Mouse (Mus musculus): ENCODE data around the gene Cfap61. TPM values are rescaled to one million over a fixed set of nuclear protein-coding genes. Genes with fewer than 3 reads are reported as not detected.
A peak's percentile ranks its signal among the peaks of the same experiment; 100 is the strongest.

The Cfap61 gene
- polyA plus RNA-seq, 1 experiment from 2014 or later: 2.9 TPM

DNA sequence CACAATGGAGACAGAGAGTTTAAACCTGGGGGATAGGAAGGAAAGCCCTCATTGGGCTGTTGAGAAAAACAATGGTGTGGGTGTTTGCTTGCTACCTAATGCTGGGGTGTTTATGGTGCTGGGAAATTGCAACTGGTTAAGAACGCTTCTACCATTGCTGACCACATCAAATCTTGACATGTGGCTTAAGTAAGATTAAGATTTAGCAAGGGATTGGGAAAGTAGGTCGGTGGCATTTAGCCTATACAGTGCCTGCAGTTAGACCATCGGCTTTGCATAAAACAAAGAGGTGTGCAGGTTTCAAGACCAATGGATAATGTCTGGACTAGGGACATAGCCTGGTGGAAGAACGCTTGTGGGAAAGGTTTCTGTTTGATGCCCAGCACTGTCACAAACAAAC, 113.1 kb downstream of the Cfap61 start:
- no peak overlapping the region for H3K4me2 ChIP-seq
- H3K36me3 ChIP-seq: no peaks in the 10 kb centered on the region
- ATAC-seq (ENCODE audit: low FRiP score, low read depth): no peak
- no peak overlapping the region for H3K9ac ChIP-seq
- H3K27ac ChIP-seq (replicated peaks): no peak overlapping the region
- no peaks in the 10 kb centered on the region for H3K27me3 ChIP-seq
- H3K9me3 ChIP-seq: no peaks in the 10 kb centered on the region
- no peak overlapping the region for H3K4me3 ChIP-seq
- H3K4me1 ChIP-seq (replicated peaks): peaks cover 15% of the 10 kb centered on the region
- 86% methylated on average over 4 of the region's 4 CpGs for WGBS

DNA sequence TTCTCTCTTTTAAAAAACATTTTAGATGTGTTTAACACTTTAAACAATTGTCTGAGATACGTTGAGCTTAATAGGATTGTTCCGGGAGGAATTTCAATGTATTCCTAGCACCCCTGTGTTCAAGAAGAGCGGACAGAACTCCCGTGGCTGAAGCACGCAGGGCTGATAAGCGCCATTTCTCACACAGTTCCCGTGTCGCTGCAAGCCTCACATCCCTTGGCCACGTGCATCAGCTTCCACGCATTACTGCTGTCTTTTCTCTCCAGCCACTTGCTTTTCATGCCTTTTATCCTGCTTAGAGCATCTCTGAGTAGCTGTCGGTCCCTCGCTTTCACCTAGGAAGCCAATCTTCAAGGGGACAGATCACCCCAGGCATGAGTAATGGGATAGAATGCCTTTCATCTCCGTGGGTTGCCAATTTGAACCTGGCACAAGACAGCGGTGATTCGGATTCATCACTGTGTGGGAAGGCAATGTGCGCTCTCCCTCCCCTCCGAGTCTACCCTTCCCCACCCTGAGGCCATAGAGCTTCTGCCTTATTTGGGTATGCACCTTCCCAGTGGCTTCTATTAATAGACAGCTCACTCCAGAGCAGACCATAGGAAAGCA, 113.7 kb downstream of the Cfap61 start:
- no peak overlapping the region for H3K4me2 ChIP-seq
- 56% methylated on average over 17 of the region's 17 CpGs for WGBS
- ATAC-seq (ENCODE audit: low FRiP score, low read depth): no peak

DNA sequence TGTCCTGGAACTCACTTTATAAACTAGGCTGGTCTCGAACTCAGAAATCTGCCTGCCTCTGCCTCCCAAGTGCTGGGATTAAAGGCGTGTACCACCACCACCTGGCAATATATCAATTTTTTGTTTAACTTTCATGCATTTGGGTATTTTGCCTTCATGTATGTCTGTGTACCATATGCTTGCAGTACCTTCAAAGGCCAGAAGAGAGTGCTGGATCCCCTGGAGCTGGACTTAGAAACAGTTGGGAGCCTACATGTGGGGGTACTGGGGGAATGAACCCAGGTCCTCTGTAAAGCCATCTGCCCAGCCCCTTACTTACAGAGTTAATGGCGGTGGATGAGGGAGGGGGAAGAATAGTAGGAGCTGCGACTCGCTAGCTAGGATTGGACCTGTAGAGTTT, 114.8 kb downstream of the Cfap61 start:
- H3K27ac ChIP-seq (replicated peaks): no peak overlapping the region
- H3K36me3 ChIP-seq: no peaks in the 10 kb centered on the region
- no peak overlapping the region for H3K9ac ChIP-seq
- no peak overlapping the region for H3K4me2 ChIP-seq
- H3K9me3 ChIP-seq: no peaks in the 10 kb centered on the region
- H3K4me1 ChIP-seq (replicated peaks): peaks cover 13% of the 10 kb centered on the region
- 88% methylated on average over 5 of the region's 5 CpGs for WGBS
- H3K27me3 ChIP-seq: no peaks in the 10 kb centered on the region
- no peak overlapping the region for H3K4me3 ChIP-seq
- ATAC-seq (ENCODE audit: low FRiP score, low read depth): no peak

More for the DNA sequence above, 113.7 kb downstream of the Cfap61 start:
- no peaks in the 10 kb centered on the region for H3K27me3 ChIP-seq
- no peak overlapping the region for H3K9ac ChIP-seq
- H3K9me3 ChIP-seq: no peaks in the 10 kb centered on the region
- H3K4me3 ChIP-seq: no peak overlapping the region
- peaks cover 15% of the 10 kb centered on the region for H3K4me1 ChIP-seq (replicated peaks)
- H3K27ac ChIP-seq (replicated peaks): no peak overlapping the region
- no peaks in the 10 kb centered on the region for H3K36me3 ChIP-seq

DNA sequence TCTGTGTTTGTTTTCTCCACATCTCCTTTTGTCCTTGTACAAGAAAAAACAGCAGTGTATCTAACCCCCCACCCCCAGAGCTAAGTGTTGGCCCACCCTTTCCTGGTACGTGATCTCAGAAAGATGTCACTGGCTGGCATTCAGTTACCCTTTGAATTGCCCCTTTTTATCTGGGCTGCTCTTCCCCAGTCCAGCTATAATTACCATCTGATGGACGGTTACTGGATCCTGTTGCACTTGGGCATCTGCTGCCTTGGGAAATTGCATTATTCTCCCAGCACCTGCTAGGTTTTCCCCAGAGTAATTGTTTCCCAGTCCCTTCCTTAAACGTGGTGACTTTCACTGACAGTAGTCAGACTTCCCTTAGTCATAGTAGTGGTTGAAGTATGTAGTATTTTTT, 115.5 kb downstream of the Cfap61 start:
- Histone ChIP-seq H3K27me3 (no peaks in the 10 kb centered on the region), H3K36me3 (no peaks in the 10 kb centered on the region), H3K4me3 (no peak overlapping the region), H3K27ac (replicated peaks) (no peak overlapping the region), H3K9ac (no peak overlapping the region), H3K4me1 (replicated peaks) (peaks cover 6% of the 10 kb centered on the region), H3K9me3 (no peaks in the 10 kb centered on the region), H3K4me2 (no peak overlapping the region)
- no peak for ATAC-seq (ENCODE audit: low FRiP score, low read depth)
- WGBS: 25% methylated on average over 3 of the region's 3 CpGs

DNA sequence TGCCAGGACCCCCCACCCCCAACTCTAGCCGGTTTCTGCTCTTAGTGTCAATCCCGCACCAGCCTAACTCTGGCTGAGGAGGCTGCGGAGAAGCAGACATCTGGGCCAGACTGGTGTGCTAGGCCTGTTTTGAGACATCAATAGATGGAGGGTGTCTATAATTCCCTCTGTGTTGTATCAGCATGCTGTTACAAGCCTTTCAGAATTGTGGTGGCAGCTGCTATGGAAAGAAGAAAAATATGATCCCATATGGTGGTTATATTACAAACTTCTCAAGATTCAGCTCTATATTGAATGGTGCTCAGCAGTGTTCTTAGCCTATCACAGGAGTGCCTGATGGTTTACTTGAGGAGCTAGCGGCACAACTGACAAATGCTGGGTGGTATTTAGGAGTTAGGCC, 116.8 kb downstream of the Cfap61 start:
- no peaks in the 10 kb centered on the region for H3K4me1 ChIP-seq (replicated peaks)
- no peak overlapping the region for H3K9ac ChIP-seq
- ATAC-seq (ENCODE audit: low FRiP score, low read depth): no peak
- H3K4me3 ChIP-seq: no peak overlapping the region
- no peak overlapping the region for H3K4me2 ChIP-seq
- no peaks in the 10 kb centered on the region for H3K27me3 ChIP-seq
- 78% methylated on average over 4 of the region's 4 CpGs for WGBS
- no peaks in the 10 kb centered on the region for H3K36me3 ChIP-seq
- no peak overlapping the region for H3K27ac ChIP-seq (replicated peaks)
- no peaks in the 10 kb centered on the region for H3K9me3 ChIP-seq

DNA sequence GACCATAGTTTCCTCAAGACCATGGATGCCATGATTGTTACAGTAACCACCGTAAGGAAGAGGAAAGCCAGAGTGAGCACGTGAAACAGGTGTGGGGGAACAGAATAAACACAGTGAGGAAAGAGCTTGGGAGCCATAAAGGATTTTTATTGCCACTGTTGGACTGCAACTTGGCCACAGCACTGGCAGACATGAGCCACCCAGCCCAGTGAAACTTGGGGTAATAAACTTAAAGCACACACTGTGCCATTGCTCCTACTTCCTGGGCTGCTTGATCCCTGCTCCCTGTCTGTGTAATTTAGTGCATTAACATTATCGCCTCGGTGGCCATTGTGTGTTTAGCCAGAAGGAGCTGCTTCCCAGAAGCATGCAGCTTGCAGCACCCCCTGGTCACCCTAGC, 122.5 kb downstream of the Cfap61 start:
- Histone ChIP-seq H3K27ac (replicated peaks) (no peak overlapping the region), H3K27me3 (no peaks in the 10 kb centered on the region), H3K4me2 (no peak overlapping the region), H3K9ac (no peak overlapping the region), H3K4me1 (replicated peaks) (peaks cover 9% of the 10 kb centered on the region), H3K4me3 (no peak overlapping the region), H3K36me3 (no peaks in the 10 kb centered on the region), H3K9me3 (no peaks in the 10 kb centered on the region)
- WGBS: 77% methylated on average over 4 of the region's 4 CpGs
- ATAC-seq (ENCODE audit: low FRiP score, low read depth): no peak

DNA sequence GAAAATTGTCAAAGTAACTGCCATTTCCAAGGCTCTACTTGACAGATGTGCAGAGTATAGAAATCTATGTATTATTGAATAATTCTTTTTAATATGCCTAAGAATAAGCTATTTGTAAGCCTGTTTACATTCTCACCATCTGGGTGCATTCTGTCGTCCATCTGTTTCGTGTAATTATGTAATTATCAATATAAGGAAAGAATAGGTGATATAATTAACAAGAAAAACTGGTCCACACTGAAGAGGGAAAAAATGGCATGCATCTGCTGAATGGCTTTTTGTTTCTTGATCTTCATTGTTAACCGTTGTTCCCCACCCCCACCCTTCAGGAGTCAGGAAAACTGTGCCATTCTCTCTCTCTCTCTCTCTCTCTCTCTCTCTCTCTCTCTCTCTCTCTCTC, 124.2 kb downstream of the Cfap61 start:
- Histone ChIP-seq H3K9ac (no peak overlapping the region), H3K36me3 (no peaks in the 10 kb centered on the region), H3K4me1 (replicated peaks) (peaks cover 24% of the 10 kb centered on the region), H3K9me3 (no peaks in the 10 kb centered on the region), H3K27ac (replicated peaks) (no peak overlapping the region), H3K27me3 (no peaks in the 10 kb centered on the region), H3K4me2 (no peak overlapping the region), H3K4me3 (no peak overlapping the region)
- WGBS: 37% methylated on average over 3 of the region's 3 CpGs
- no peak for ATAC-seq (ENCODE audit: low FRiP score, low read depth)

DNA sequence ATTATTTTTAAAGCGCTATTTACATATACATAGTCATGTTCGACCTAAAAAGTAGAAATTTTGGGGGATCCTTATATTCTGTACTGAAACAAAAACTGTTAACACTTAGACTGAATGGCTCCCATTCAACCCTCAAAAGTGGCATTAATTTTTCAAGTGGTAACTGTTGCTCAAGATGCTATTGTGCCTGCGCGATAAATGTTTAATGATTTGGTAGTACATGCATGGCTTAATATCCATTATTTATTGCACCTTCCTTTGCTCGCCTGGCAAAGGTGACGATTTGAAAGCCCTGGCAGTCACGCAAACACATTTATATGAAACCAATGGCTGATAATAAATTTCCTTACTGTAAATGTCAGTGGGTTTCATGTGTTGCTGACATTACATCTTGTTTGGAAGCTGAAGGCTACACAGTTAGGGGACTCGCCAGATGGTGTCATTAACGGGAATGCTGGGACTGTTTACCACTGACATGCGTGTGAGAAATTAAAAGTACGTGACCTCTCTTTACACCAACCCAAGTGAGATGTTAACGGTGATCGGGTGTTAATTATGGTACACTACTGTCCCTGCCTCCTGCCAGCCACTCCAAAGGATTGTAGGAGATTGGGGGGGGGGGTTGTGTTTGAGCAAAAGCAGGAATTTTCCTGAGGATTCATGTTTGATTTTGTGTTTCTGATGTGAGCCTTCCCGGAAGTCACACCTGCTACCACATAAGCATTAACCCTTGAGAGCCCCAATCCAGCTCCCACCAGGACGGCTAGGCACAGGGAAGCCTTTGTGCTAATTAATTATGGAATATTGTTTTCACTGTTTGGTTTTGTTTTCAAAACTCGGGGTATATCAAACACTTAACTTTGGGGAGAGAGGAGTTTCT, 127.1 kb downstream of the Cfap61 start:
- no peaks in the 10 kb centered on the region for H3K27me3 ChIP-seq
- ATAC-seq (ENCODE audit: low FRiP score, low read depth): peak; percentile 33
- H3K27ac ChIP-seq (replicated peaks): no peak overlapping the region
- peaks cover 24% of the 10 kb centered on the region for H3K4me1 ChIP-seq (replicated peaks)
- peak overlapping the region; percentile 42 for H3K4me2 ChIP-seq
- no peaks in the 10 kb centered on the region for H3K9me3 ChIP-seq
- no peak overlapping the region for H3K9ac ChIP-seq
- H3K4me3 ChIP-seq: no peak overlapping the region
- H3K36me3 ChIP-seq: no peaks in the 10 kb centered on the region
- 28% methylated on average over 16 of the region's 16 CpGs for WGBS

DNA sequence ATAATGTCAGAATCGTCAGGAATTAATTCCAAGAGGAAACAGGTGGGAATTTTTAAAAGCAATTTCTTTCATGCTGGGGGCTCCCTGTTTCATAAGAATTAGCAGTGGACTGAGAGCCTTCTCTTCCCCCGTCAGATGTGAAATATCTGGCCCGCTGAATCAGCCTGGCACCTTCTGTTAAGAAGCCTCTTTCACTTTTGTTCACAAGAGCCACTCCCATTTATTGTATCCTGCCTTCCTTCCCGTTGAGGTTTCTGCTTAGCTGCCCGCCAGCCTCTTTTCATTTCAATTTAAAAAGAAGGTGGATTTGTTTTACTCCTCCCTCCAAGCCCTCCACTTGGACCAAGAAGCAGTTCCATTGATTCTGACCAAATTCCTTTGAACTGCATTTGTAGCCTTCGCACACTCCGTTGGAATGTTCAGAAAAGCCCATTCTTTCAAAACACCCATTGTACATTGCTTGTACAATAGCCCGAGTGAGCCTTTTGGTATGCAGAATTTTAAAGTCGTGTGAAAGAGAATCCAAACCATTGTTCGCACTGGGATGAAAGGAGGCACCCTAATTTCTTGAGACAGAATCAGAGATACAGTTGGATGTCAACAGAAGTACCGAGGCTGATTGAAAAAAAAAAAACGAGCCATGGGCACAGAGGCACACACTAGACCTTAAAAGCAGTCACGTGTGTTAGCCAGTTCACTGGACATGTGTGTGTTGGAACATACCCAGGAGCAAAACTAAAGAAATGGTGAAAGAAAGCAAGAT, 127.9 kb downstream of the Cfap61 start:
- Histone ChIP-seq H3K9me3 (no peaks in the 10 kb centered on the region), H3K27ac (replicated peaks) (peak overlapping the region; percentile 4; the same call in 1 of the 2 replicates), H3K9ac (no peak overlapping the region), H3K4me3 (no peak overlapping the region), H3K4me2 (peak overlapping the region; percentile 42), H3K36me3 (no peaks in the 10 kb centered on the region), H3K27me3 (no peaks in the 10 kb centered on the region), H3K4me1 (replicated peaks) (peaks cover 24% of the 10 kb centered on the region)
- WGBS: 7% methylated on average over 13 of the region's 13 CpGs
- 0 out of 2 replicates have a peak, but pooled peaks have one; percentile 5 for ATAC-seq (ENCODE audit: low FRiP score, low read depth)

DNA sequence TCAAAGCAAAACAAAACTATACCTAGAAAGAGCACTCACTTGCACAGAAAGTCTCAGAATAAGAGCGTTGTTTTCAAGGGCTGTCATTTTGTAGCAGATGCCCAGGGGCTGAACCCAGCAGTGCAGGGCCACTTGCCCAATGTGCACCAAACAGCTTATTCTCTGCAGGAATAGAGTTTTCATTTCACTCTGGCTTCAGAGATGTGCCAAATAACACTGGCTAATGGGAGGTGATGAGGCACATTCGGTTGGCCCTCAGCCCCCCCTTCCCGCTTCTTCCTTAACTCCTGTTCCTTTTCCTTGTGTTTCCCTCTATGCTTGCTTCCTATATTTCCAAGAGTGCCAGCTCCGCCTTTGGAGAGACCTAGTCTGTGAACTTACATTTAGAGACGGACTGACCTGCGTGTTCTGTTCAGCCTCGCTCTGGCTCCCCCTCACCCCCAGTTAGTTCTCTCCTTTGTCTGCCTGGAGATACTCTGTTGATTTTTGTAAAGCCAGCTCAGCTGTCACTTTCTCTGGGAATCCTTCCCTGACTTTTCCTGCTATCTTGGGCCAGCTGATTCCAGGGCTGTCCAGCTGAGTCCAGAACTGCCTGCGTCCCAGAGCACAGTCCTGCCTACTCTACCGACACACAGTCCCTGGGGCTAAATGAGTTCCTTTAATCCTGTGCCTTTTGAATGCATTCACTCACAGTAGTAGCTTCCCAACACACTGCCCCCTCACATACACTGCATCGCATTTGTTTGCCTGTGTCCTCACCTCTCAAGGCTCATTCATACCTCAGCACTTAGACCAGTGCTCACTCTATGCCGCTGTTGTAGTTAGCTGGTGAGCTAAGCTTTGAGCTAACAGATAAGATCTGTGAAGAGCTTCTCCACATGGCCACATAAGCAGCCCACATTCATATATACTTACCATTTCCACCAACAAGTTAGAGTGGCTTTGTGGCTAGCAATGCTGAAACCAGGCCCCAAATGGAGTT, 128.8 kb downstream of the Cfap61 start:
- Histone ChIP-seq H3K9ac (no peak overlapping the region), H3K4me3 (no peak overlapping the region), H3K36me3 (no peaks in the 10 kb centered on the region), H3K27ac (replicated peaks) (peak overlapping the region; percentile 4; the same call in 1 of the 2 replicates), H3K9me3 (no peaks in the 10 kb centered on the region), H3K27me3 (no peaks in the 10 kb centered on the region), H3K4me1 (replicated peaks) (peaks cover 24% of the 10 kb centered on the region), H3K4me2 (peak overlapping the region; percentile 42)
- peak; percentile 35; the same call in 1 of the 2 replicates for ATAC-seq (ENCODE audit: low FRiP score, low read depth)
- 21% methylated on average over 11 of the region's 11 CpGs for WGBS

DNA sequence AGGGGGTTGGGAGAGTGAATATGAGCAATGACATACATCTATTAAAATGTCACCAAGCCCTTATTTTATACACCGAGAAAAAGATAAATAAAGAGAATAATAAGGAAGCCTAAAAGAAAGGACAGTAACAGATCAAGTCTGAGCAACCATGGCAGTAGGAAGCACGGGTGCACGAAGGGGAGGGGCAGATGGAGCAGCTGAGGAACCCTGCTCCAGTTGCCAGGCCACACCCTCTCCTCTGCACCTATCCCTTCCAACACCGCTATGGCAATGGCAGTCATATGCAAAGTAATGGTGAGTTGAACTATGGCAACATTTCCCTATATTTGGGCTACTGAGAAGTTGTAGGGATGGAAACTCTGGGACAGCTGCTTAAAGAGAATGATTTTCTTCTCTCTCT, 132.8 kb downstream of the Cfap61 start:
- ATAC-seq (ENCODE audit: low FRiP score, low read depth): no peak
- Histone ChIP-seq H3K4me1 (replicated peaks) (peaks cover 12% of the 10 kb centered on the region), H3K36me3 (no peaks in the 10 kb centered on the region), H3K27me3 (no peaks in the 10 kb centered on the region), H3K9me3 (no peaks in the 10 kb centered on the region), H3K4me2 (no peak overlapping the region), H3K27ac (replicated peaks) (no peak overlapping the region), H3K4me3 (no peak overlapping the region), H3K9ac (no peak overlapping the region)
- 55% methylated on average over 4 of the region's 4 CpGs for WGBS

Data from hindbrain, embryonic 15.5 days (tissue).